Mouse (Mus musculus) gastrocnemius, postnatal 14 days (tissue): Measurements from ENCODE around the gene Phospho1. TPM values are rescaled to one million over a fixed set of nuclear protein-coding genes. Genes with fewer than 3 reads are reported as not detected.
"Not testable (repeated sequence)": the region's sequence is repeated elsewhere in the genome, so short reads cannot be mapped to it uniquely, and the experiment has no call there.

ENCODE experiments used
- DNase-seq: peaks from one replicate; pipeline ENCODE4 v3.0.0; 2021; ENCODE audit warnings: mixed read lengths
- intact Hi-C: fragments of 180-260 bp; cut with DNase I; formaldehyde crosslinking; loops from one replicate; pipeline ENCODE4 v1.15.1; 2025; ENCODE audit warnings: low total_unique reads
- total RNA-seq, 2 experiments: library from RNA; stranded (reverse); gene quantifications; 2 replicates each; pipeline ENCODE4 v1.2.3; 2021

The Phospho1 gene
- total RNA-seq, 2 experiments from 2014 or later, result 148 to 155 TPM

DNA sequence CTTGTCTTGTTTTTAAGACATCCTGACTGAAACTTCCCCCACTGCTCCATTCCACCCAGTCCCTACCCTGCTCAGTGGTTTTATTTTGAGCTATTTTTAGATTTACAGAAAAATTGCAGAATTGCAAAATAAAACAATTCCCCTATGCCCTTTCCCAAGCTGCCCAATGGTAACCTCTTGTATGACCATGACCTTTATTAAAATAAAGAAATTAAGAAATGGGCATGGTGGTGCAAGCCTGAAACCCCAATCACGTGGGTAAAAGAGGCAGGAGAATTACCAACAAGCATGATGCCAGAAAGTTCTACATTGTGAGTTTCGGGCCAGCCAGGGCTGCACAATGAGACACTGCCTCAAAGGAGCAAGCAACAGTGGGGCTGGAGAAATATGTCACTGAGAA lies 26.6 kb downstream of the Phospho1 start:
- no peak for DNase-seq
- intact Hi-C loops, result no loop called here

DNA sequence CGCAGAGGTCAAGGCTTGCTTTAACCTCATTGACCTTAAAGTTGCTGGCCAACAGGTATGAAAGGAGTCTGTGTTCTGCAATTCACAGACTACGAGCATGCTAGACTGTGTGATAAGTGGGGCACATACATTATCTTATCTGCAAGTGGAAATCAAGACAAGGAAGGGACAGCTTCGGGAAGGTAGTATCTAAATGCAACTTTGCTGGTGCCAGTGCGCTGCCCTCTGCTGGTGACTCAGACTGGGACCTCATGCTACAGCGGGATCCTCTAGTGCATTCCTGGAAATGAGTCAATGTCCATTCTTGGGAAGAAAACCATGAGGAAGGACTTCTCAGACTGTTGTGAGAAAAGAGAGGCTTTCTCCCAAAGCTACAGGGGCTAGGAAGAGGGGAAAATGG lies 29.4 kb downstream of the Phospho1 start:
- intact Hi-C loops, result loop anchor here (2.0 kb wide), 1 partner anchor 25 kb away; no protein-coding TSS in a partner anchor
- peak; percentile 71 for DNase-seq

DNA sequence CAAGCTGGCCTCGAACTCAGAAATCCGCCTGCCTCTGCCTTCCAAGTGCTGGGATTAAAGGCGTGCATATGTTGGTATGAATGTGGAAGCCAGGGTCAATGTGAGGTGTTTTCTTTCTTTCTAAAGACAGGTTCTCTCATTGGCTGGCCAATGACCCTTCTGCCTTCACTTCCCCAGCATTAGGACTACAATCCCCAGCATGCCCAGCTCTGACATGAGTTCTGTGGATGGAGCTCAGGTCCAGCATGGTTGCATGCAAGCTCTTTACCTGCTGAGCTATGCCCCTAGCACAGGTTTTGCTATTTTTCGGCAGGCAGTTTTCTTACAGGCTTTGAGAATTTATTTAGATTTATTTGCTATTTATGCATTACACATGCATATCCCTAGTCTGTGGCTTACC lies 33.0 kb downstream of the Phospho1 start:
- DNase-seq, result no peak
- intact Hi-C loops, result no loop called here

DNA sequence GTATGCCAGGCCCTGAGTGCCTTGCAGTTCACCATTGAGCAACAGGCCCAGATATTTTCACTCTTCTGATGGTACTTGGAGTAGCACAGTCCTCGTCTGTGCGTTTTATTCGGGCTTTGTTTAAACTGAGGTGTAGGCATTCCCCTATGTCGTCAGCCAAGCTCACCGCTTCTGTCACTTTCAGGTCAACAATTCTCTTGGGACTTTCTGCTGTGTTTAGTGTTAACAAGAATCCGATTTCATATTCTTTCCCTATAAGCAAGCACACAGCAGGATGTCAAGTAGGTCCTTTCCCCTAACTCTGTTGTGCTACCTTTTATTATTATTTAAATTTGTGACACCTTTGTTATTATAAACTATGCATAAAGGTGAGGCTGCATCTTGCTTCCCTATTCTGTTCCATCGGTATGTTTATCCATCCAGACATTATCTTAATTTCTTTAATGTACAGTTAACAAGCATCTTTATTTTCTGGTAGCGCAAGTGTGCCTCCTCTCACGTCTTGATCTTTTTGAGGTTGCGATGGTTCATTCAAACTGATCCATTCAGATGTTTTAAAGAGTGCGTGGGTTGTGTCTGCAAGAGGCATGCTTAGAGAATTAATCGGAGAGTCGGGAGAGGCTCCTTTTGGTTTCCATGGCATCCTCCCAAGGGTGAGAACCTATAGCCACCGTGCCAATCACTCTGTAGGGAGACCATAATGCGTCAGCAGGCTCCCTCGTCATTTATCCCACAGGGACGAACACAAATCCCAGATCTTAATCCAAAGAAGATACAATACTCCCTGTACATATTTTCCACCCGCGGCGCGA lies 33.6 kb downstream of the Phospho1 start:
- DNase-seq, result no peak
- intact Hi-C loops, result no loop called here

DNA sequence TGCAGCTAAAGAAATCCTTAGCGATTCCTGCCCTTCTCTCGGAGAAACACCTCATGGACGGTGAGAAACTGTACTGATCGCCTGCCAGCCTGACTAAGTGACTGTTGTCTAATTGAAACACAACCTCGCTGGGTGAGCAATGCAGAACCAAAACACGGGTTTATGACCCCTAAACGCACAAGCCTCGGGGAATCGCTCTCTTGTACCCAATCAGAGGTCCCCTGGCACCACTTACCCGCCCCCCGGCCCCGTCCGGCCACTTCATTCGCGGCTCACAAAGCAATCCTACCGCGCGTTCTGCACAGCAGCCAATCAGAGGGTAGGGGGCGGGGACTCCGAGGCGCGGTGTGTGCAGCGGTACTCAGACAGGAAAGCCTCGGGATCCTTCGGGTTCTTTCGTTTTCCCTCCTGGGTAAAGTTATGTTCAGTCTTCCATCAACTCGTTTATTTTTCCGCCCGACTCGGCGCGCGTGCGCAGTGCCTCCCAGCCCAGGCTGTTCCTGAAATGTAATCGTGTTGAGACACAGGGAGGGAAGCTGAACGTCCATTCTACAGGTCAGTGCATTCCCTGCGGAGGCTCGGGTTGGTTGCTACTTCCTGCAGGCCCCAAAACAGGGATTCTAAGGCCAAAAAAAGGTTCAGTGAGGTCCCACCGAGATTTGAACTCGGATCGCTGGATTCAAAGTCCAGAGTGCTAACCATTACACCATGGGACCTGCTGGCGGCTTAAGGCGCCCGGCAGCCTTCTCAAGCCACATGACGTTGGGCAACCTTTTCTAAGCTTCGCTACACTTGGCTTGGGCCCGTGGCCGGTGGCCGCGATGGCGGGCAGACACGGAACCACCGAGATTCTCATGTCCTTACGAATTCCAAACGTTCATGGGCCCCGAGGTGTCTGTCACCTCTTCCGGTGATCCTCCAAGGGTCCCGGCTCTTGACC lies 34.5 kb downstream of the Phospho1 start:
- DNase-seq, result peak; percentile 98
- intact Hi-C loops, result no loop called here

DNA sequence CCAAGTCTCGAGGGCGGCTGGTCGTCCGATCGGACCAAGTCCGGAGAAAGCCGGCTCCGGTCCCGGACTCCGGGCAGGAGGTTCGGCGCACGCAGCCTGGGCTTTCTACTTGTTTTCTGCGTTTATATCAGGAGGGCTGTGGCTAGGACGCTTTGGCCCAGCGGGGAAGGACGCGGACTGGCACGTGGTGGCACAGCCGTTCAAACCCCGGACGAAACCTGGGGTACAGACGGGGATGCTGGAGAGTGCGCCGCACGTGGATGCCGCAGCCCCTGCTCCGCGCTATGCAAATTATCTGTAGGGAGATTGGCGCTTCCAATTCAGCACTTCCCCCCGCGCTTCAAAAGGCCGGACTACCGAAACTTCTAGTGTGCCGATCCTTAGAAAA lies 35.2 kb downstream of the Phospho1 start:
- intact Hi-C loops, result no loop called here
- no peak for DNase-seq

DNA sequence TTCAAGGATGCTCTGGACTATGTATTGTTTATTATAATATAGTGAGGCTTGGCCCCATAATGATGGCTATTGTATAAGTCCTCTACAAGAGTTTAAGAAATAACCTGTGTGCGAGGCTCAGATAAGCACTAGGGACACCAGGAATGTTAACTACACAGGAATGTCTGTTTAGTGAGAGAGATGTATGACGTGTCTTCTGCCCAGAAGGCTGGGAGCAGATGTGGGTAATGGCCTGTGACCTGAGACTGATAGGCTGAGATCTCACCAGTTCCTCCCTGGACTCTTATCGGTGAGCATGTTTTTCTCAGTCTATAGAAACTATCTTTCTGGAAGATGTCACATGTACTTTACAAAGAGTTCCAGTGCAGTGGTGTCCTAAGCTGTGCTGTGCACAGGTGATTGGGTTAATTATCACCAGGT lies 35.8 kb downstream of the Phospho1 start:
- intact Hi-C loops, result no loop called here

DNA sequence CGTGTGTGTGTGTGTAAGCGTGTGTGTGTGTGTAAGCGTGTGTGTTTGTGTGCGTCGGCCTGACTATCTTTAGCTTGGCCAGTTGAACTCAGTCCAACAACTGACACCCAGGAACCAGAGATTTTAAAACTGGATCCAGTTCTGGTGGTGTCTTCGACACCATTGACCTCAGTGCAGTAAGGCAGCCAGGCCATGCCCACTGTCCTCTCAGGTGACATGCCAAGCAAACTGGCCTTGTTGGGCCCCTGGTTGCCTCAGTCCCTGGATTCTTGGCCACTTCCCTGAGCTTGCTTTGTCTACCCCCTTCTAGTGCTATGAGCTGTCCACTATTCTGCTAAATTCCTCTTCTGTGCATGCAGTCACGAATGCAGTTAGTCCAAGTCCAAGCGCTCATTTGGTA lies 37.1 kb downstream of the Phospho1 start:
- no peak for DNase-seq

More for the DNA sequence above, 35.8 kb downstream of the Phospho1 start:
- DNase-seq, result no peak

DNA sequence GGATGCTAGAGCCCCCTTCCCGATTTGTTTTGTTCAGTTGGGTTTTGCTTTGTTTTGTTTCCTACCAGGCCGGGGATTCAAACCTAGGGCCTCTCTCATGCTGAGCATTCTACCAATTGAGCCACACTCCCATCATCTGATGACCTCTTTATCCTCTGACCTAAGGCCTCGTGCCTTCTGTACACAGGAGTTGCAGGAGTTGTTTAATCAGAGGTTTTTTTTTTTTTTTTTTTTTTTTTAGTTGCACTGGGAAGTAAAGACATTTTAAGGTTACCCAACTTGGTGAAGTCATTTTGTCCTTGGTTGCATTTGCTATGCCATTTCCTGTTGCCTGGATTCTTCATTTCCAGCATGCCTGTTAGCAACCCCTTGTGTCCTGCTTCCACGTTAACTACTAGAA lies 45.1 kb downstream of the Phospho1 start:
- DNase-seq, result no peak
- intact Hi-C loops, result no loop called here

More for the DNA sequence above, 37.1 kb downstream of the Phospho1 start:
- intact Hi-C loops, result no loop called here

DNA sequence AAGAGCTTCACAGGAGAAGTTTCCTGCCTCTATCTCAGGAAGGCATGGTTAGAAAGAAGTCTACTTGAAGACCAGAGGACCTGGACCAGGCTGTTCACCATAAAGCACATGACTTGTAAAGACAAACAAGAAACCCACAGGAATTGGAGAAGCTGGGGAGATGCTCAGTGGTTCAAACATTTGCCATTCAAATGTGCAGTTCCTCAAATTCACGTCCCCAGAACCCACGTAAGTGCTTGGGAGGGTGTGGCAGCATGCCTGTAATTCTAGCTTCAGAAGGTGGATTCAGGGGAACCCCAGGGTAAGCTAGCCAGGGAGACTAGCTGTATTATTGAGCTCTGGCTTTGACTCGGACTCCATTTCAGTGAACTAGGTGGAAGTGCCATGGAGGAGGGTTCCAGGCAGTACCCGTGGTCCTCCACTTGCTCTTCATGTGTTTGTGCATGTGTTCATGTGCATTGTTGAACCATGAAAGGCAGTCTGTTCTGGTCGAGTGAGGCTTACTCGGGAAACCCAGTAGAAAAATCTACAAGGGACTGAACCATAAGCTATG lies 45.7 kb downstream of the Phospho1 start:
- no peak for DNase-seq
- intact Hi-C loops, result no loop called here

DNA sequence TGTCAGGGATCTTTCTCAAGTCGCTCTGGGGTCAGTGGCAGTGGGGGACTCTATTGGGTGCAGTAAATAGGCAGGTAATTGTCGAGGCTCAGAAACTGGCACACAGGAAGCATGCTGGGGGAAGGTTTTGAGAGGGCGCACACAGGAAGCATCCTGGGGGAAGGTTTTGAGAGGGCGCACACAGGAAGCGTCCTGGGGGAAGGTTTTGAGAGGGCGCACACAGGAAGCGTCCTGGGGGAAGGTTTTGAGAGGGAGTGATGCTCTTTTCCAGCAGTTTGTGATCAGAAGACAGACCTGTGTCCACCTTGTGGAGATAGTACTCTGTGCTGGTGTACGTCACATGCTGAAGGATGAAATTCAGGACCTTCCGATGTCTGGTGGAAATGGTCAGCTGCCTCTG lies 51.5 kb downstream of the Phospho1 start:
- intact Hi-C loops, result loop anchor here (5.0 kb wide), 1 partner anchor 216 kb away; no protein-coding TSS in a partner anchor
- no peak for DNase-seq

DNA sequence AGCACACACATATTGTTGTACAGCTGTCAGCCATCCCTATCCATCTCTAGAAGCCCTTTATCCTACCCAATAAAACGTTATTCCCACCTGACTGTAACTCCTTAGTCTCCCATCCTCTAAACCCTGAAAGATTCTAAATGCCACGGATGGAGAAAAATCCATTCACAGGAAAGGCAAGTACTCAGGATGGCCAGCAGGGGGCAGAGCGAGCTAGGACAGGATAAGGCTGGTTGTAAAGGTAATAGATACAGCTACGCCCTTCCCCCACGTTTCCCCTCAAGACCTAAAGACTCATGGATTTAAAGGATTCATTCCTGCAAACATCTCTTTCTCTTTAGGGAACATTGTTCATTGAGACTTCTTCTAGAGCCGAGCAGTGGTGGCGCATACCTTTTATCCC lies 52.0 kb downstream of the Phospho1 start:
- DNase-seq, result peak; percentile 52
- intact Hi-C loops, result loop anchor here (5.0 kb wide), 1 partner anchor 216 kb away; no protein-coding TSS in a partner anchor

DNA sequence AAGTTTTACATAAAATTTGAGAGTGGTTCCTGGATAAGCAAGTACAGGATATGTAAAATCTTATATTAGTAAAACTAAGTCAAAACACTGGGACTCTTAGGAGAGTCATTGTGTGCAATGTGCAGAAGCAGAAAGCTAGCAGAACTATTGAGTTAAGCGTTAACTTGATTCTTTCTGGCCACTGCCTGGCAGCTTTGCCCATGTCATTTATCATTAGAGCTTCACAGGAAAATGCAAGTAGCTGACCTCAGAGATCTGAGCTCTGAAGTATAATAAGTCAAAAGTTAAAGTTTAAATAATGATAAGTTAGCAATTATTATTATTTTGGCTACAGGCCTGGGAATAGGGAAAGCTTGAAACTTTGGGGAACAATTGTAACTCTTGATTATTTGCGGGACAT lies 55.6 kb downstream of the Phospho1 start:
- intact Hi-C loops, result loop anchor here (5.0 kb wide), 1 partner anchor 212 kb away; no protein-coding TSS in a partner anchor
- DNase-seq, result not testable (repeated sequence)

Other genes starting within 250 kb of the Phospho1 start
- gene Ngfr, start 236.8 kb upstream of the Phospho1 start, total RNA-seq, result 1 to 10 TPM; 1.5 to 4.3 TPM
- gene Phb, start 157.5 kb upstream of the Phospho1 start, total RNA-seq, result 100 to 1,000 TPM; 149 to 153 TPM
- gene Zfp652, start 111.8 kb upstream of the Phospho1 start, total RNA-seq, result 10 to 100 TPM; 42.0 to 43.1 TPM
- under 1 TPM; 0.24 to 0.25 TPM for gene B130006D01Rik, start 100.9 kb upstream of the Phospho1 start, total RNA-seq
- gene Gngt2, start 12.7 kb downstream of the Phospho1 start, total RNA-seq, result 1 to 10 TPM; 7.1 to 8.1 TPM
- 1 to 10 TPM; 3.3 to 4.9 TPM for gene Abi3, start 18.0 kb downstream of the Phospho1 start, total RNA-seq
- not detected for gene B4galnt2, start 90.4 kb downstream of the Phospho1 start, total RNA-seq
- gene Igf2bp1, start 181.4 kb downstream of the Phospho1 start, total RNA-seq, result under 1 TPM; 0.10 to 0.11 TPM
- gene Gip, start 200.0 kb downstream of the Phospho1 start, total RNA-seq, result not detected
- gene Snf8, start 210.4 kb downstream of the Phospho1 start, total RNA-seq, result 10 to 100 TPM; 27.6 to 31.7 TPM
- gene Ube2z, start 240.9 kb downstream of the Phospho1 start, total RNA-seq, result 10 to 100 TPM; 17.6 to 19.9 TPM